ENCODE assay signal across 22 mouse cellular contexts in the genomic region with DNA sequence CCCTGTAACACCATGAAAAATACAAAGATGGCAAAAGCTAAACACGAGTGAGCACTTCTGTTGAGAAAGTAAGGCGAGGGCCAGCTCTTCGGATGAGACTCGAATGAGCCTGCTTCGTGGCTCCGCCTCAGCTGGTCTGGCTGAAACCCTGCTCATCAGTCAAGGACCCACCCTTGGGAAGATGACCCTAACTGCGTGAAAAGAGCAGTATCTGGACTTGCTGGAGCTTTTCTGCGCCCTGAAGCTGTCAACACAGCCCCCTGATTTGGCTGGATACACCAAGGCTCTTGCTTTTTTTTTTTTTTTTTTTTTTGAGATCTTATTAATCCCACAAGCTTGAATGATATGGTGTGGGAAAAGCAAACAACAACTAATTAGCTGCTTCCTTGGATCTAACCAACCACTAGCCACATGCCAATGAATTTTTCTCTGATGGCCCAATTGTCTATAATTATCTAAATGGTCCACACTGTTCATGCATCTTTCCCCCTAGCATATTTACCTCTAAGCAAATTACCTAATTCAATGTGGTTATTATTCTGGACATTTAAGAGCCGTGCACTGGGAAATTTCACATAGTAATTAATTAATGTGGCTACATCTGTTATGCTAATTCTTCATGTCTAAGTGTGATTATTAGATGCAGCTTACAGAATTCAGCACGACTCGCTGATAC. TPM values are rescaled to one million over a fixed set of nuclear protein-coding genes. Genes with fewer than 3 reads are reported as not detected.
DNase-seq lines count a peak whose midpoint lies in the region; ATAC-seq and TF ChIP-seq lines count a peak whose summit lies in the region.
"Had no signal": no experiment of that assay in that cellular context is flagged by ENCODE, and none has a peak within 500 bp of the region (broad histone marks: within the 10 kb centered on the region; RNA-seq: fewer than 3 reads in every experiment).

No protein-coding gene starts in this region.

- peaks cover 20% of the 10 kb centered on the region for H3K4me1 ChIP-seq in forebrain, embryonic 13.5 days
- no peaks in the 10 kb centered on the region for H3K4me1 ChIP-seq in forebrain, embryonic 11.5 days (replicated peaks; ENCODE audit: control insufficient read depth, insufficient read depth, low read length)
- peaks cover 5% of the 10 kb centered on the region; the same call in 1 of the 2 replicates for H3K4me1 ChIP-seq in midbrain, embryonic 15.5 days
- H3K4me1 ChIP-seq in midbrain, postnatal 0 days (ENCODE audit: insufficient read depth, low read length): no peaks in the 10 kb centered on the region
- no peaks in the 10 kb centered on the region for H3K4me1 ChIP-seq in forebrain, postnatal 0 days (ENCODE audit: insufficient read depth)
- H3K4me1 ChIP-seq: heart, embryonic 12.5 days; kidney, embryonic 15.5 days; megakaryocyte, embryonic 14.5 days; neural tube, embryonic 12.5 days had no signal

- TF ChIP-seq CTCF in midbrain, postnatal 0 days (IDR thresholded peaks at IDR 0.05): no peak
- no peak for TF ChIP-seq CTCF in forebrain, postnatal 0 days (IDR thresholded peaks at IDR 0.05; ENCODE audit: low read depth)

- peaks cover 5% of the 10 kb centered on the region; the same call in 1 of the 2 replicates for H3K27me3 ChIP-seq in forebrain, embryonic 13.5 days
- no peaks in the 10 kb centered on the region for H3K27me3 ChIP-seq in forebrain, embryonic 11.5 days (ENCODE audit: control insufficient read depth, insufficient read depth, low read length)
- H3K27me3 ChIP-seq in midbrain, embryonic 15.5 days (replicated peaks): no peaks in the 10 kb centered on the region
- no peaks in the 10 kb centered on the region for H3K27me3 ChIP-seq in midbrain, postnatal 0 days (ENCODE audit: insufficient read depth, low read length)
- H3K27me3 ChIP-seq in forebrain, postnatal 0 days (ENCODE audit: insufficient read depth, low read length): no peaks in the 10 kb centered on the region
- H3K27me3 ChIP-seq: heart, embryonic 12.5 days; kidney, embryonic 15.5 days; neural tube, embryonic 12.5 days had no signal

- 46% methylated on average over 11 of the region's 11 CpGs for WGBS in forebrain, embryonic 13.5 days
- WGBS in forebrain, embryonic 11.5 days: 74% methylated on average over 11 of the region's 11 CpGs
- WGBS in midbrain, embryonic 15.5 days: 61% methylated on average over 11 of the region's 11 CpGs
- 58% methylated on average over 11 of the region's 11 CpGs for WGBS in midbrain, postnatal 0 days
- 32% methylated on average over 11 of the region's 11 CpGs for WGBS in forebrain, postnatal 0 days

- no peak overlapping the region for H3K4me2 ChIP-seq in forebrain, embryonic 13.5 days
- H3K4me2 ChIP-seq in forebrain, embryonic 11.5 days (ENCODE audit: low read depth, low read length, severe bottlenecking): no peak overlapping the region
- no peak overlapping the region for H3K4me2 ChIP-seq in midbrain, embryonic 15.5 days
- no peak overlapping the region for H3K4me2 ChIP-seq in midbrain, postnatal 0 days (ENCODE audit: low read depth, low read length, poor library complexity, severe bottlenecking)
- no peak overlapping the region for H3K4me2 ChIP-seq in forebrain, postnatal 0 days (ENCODE audit: low read depth)
- H3K4me2 ChIP-seq: heart, embryonic 12.5 days; kidney, embryonic 15.5 days; lung, embryonic 14.5 days; neural tube, embryonic 12.5 days had no signal

- H3K27ac ChIP-seq in forebrain, embryonic 13.5 days: no peak overlapping the region
- H3K27ac ChIP-seq in forebrain, embryonic 11.5 days (ENCODE audit: low read depth, low read length): no peak overlapping the region
- peak overlapping the region; percentile 27; the same call in 1 of the 2 replicates for H3K27ac ChIP-seq in midbrain, embryonic 15.5 days
- H3K27ac ChIP-seq in midbrain, postnatal 0 days (ENCODE audit: low read depth, low read length): no peak overlapping the region
- no peak overlapping the region for H3K27ac ChIP-seq in forebrain, postnatal 0 days (ENCODE audit: low read depth, low read length)
- H3K27ac ChIP-seq: kidney, embryonic 15.5 days; liver, embryonic 14.5 days; neural tube, embryonic 12.5 days had no signal

- no peak overlapping the region for H3K9ac ChIP-seq in forebrain, embryonic 13.5 days
- no peak overlapping the region for H3K9ac ChIP-seq in forebrain, embryonic 11.5 days (ENCODE audit: low read length)
- H3K9ac ChIP-seq in midbrain, embryonic 15.5 days: no peak overlapping the region
- H3K9ac ChIP-seq in midbrain, postnatal 0 days (replicated peaks; ENCODE audit: low read length, poor library complexity, severe bottlenecking): no peak overlapping the region
- peak overlapping the region; percentile 10; the same call in 1 of the 2 replicates for H3K9ac ChIP-seq in forebrain, postnatal 0 days
- H3K9ac ChIP-seq: heart, embryonic 12.5 days; kidney, embryonic 15.5 days; liver, embryonic 14.5 days; lung, embryonic 14.5 days; neural tube, embryonic 12.5 days had no signal

- peak; percentile 87 for ATAC-seq in forebrain, embryonic 13.5 days
- no peak for ATAC-seq in forebrain, embryonic 11.5 days (replicated peaks; ENCODE audit: low FRiP score)
- ATAC-seq in midbrain, embryonic 15.5 days (replicated peaks): peak; percentile 30; the same call in 1 of the 2 replicates
- no peak for ATAC-seq in midbrain, postnatal 0 days (ENCODE audit: low FRiP score)
- peak; percentile 34 for ATAC-seq in forebrain, postnatal 0 days

- H3K4me3 ChIP-seq in forebrain, embryonic 13.5 days: no peak overlapping the region
- no peak overlapping the region for H3K4me3 ChIP-seq in forebrain, embryonic 11.5 days (ENCODE audit: low read depth, low read length)
- H3K4me3 ChIP-seq in midbrain, embryonic 15.5 days: no peak overlapping the region
- H3K4me3 ChIP-seq in midbrain, postnatal 0 days (ENCODE audit: low read depth, low read length): no peak overlapping the region
- H3K4me3 ChIP-seq in forebrain, postnatal 0 days (ENCODE audit: low read depth, low read length): no peak overlapping the region
- H3K4me3 ChIP-seq: heart, embryonic 12.5 days; kidney, embryonic 15.5 days; megakaryocyte, embryonic 14.5 days; neural tube, embryonic 12.5 days had no signal

- H3K9me3 ChIP-seq in forebrain, embryonic 13.5 days (replicated peaks): no peaks in the 10 kb centered on the region
- H3K9me3 ChIP-seq in forebrain, embryonic 11.5 days (ENCODE audit: control insufficient read depth, low read length): no peaks in the 10 kb centered on the region
- no peaks in the 10 kb centered on the region for H3K9me3 ChIP-seq in midbrain, embryonic 15.5 days
- H3K9me3 ChIP-seq in midbrain, postnatal 0 days (ENCODE audit: low read length): no peaks in the 10 kb centered on the region
- H3K9me3 ChIP-seq in forebrain, postnatal 0 days (ENCODE audit: low read length): no peaks in the 10 kb centered on the region
- H3K9me3 ChIP-seq: heart, embryonic 12.5 days; kidney, embryonic 15.5 days; neural tube, embryonic 12.5 days had no signal

- DNase-seq in forebrain, embryonic 11.5 days (ENCODE audit: low spot score): no peak
- no peak for DNase-seq in midbrain, postnatal 0 days (ENCODE audit: low spot score)
- peak; percentile 40 for DNase-seq in forebrain, postnatal 0 days
- no peak for DNase-seq in lung, postnatal 10 days
- no peak for DNase-seq in left cerebral cortex, adult 11 months (ENCODE audit: low spot score)
- DNase-seq: adrenal gland, postnatal 14 days; cerebellum, adult 9-10 months; gastrocnemius, postnatal 10 days; heart, postnatal 10 days; kidney, adult 11 months; kidney, postnatal 36 days; lung, embryonic 14.5 days; lung, postnatal 36 days; thymus, adult 18-20 months; thymus, postnatal 4 days had no signal

- H3K36me3 ChIP-seq in forebrain, embryonic 13.5 days (ENCODE audit: poor library complexity, severe bottlenecking): no peaks in the 10 kb centered on the region
- no peaks in the 10 kb centered on the region for H3K36me3 ChIP-seq in forebrain, embryonic 11.5 days (ENCODE audit: control insufficient read depth, insufficient read depth, low read length)
- no peaks in the 10 kb centered on the region for H3K36me3 ChIP-seq in midbrain, embryonic 15.5 days (replicated peaks)
- no peaks in the 10 kb centered on the region for H3K36me3 ChIP-seq in midbrain, postnatal 0 days (ENCODE audit: insufficient read depth, low read length)
- H3K36me3 ChIP-seq in forebrain, postnatal 0 days (ENCODE audit: insufficient read depth): no peaks in the 10 kb centered on the region
- H3K36me3 ChIP-seq: heart, embryonic 12.5 days; kidney, embryonic 15.5 days; neural tube, embryonic 12.5 days had no signal

RNA-seq across cellular contexts. Expression of a gene that starts 11.5 kb away (rescaled TPM):
- polyA plus RNA-seq in forebrain, embryonic 13.5 days (2015; fragmentation: Nextera tagmentation; extraction: Ambion mirVana): 10.1 and 10.6 TPM in 2 replicates
- 11.0 and 11.5 TPM in 2 replicates for polyA plus RNA-seq in forebrain, embryonic 11.5 days (2014; fragmentation: Nextera tagmentation; extraction: Ambion mirVana)
- polyA plus RNA-seq in midbrain, embryonic 15.5 days (2015; fragmentation: Nextera tagmentation; extraction: Ambion mirVana): 10.1 and 10.5 TPM in 2 replicates
- 14.4 and 18.8 TPM in 2 replicates for total RNA-seq in midbrain, postnatal 0 days (2014; rRNA removed)
- 9.2 and 9.9 TPM in 2 replicates for polyA plus RNA-seq in midbrain, postnatal 0 days (2015; fragmentation: Nextera tagmentation; extraction: Ambion mirVana)
- 16.2 and 20.5 TPM in 2 replicates for total RNA-seq in forebrain, postnatal 0 days (2014; rRNA removed)
- 8.2 and 10.2 TPM in 2 replicates for polyA plus RNA-seq in forebrain, postnatal 0 days (2015; fragmentation: Nextera tagmentation; extraction: Ambion mirVana)

Comparison
In these comparisons a context has a peak if more than half of its experiments do, and no peak if none do; other contexts are left out.
1. ATAC-seq: peak in forebrain, embryonic 13.5 days (single experiment), midbrain, embryonic 15.5 days (single experiment) and forebrain, postnatal 0 days (single experiment); none in forebrain, embryonic 11.5 days (single experiment) and midbrain, postnatal 0 days (single experiment).